Mouse (Mus musculus) retina, embryonic 14.5 days (tissue): ENCODE measurements around the gene Tenm1.

Experiments used
- DNase-seq: peaks from one replicate; pipeline ENCODE4 v3.0.0-alpha.2; 2015; ENCODE audit warnings: low spot score

Gene Tenm1

GRCm38 (mm10) chrX:43428855-43429263 is at the start of gene Tenm1:
Tenm1 (minus strand) TSS chrX:43429126.
- peak; percentile 49 for DNase-seq

GRCm38 (mm10) chrX:43467311-43467710 is 38.4 kb upstream of the Tenm1 start:
- no peak for DNase-seq

- peak; percentile 73 for DNase-seq
These were observed 1.7 kb upstream of the Tenm1 start for GRCm38 (mm10) chrX:43430581-43430980.

GRCm38 (mm10) chrX:43429982-43430531 is 1.1 kb upstream of the Tenm1 start:
- peak; percentile 28 for DNase-seq

- DNase-seq = peak; percentile 30
These were observed 411 bp upstream of the Tenm1 start for GRCm38 (mm10) chrX:43429337-43429736.

- peak; percentile 30 for DNase-seq
These were observed 963 bp downstream of the Tenm1 start for GRCm38 (mm10) chrX:43427961-43428365.

- DNase-seq = peak; percentile 18
These were observed 1.8 kb downstream of the Tenm1 start for GRCm38 (mm10) chrX:43427111-43427510.

GRCm38 (mm10) chrX:43397957-43398356 is 31.0 kb downstream of the Tenm1 start:
- no peak for DNase-seq

- DNase-seq = no peak
These were observed 40.8 kb downstream of the Tenm1 start for GRCm38 (mm10) chrX:43388106-43388505.

- no peak for DNase-seq
These were observed 56.4 kb downstream of the Tenm1 start for GRCm38 (mm10) chrX:43372526-43372925.

GRCm38 (mm10) chrX:43319351-43319750 is 109.6 kb downstream of the Tenm1 start:
- DNase-seq = no peak

GRCm38 (mm10) chrX:43317801-43318520 is 111.0 kb downstream of the Tenm1 start:
- peak; percentile 7 for DNase-seq

- DNase-seq = no peak
These were observed 193.1 kb downstream of the Tenm1 start for GRCm38 (mm10) chrX:43235844-43236243.

GRCm38 (mm10) chrX:43205003-43205402 is 223.9 kb downstream of the Tenm1 start:
- DNase-seq = no peak

GRCm38 (mm10) chrX:43202249-43202783 is 226.6 kb downstream of the Tenm1 start:
- no peak for DNase-seq

GRCm38 (mm10) chrX:43182975-43183374 is 246.0 kb downstream of the Tenm1 start:
- no peak for DNase-seq

GRCm38 (mm10) chrX:43151561-43151960 is 277.4 kb downstream of the Tenm1 start:
- no peak for DNase-seq

GRCm38 (mm10) chrX:43129696-43130095 is 299.2 kb downstream of the Tenm1 start:
- DNase-seq = no peak

- DNase-seq = no peak
These were observed 306.4 kb downstream of the Tenm1 start for GRCm38 (mm10) chrX:43122491-43122890.

- no peak for DNase-seq
These were observed 306.9 kb downstream of the Tenm1 start for GRCm38 (mm10) chrX:43122001-43122400.

- no peak for DNase-seq
These were observed 442.8 kb downstream of the Tenm1 start for GRCm38 (mm10) chrX:42986100-42986499.

- no peak for DNase-seq
These were observed 455.4 kb downstream of the Tenm1 start for GRCm38 (mm10) chrX:42973562-42973961.

- DNase-seq = peak; percentile 79
These were observed 461.3 kb downstream of the Tenm1 start for GRCm38 (mm10) chrX:42967611-42968010.
